Mouse (Mus musculus): ENCODE results near the gene Bcl2a1c. TPM values are rescaled to one million over a fixed set of nuclear protein-coding genes. Genes with fewer than 3 reads are reported as not detected.
"Not testable (repeated sequence)": the region's sequence is repeated elsewhere in the genome, so short reads cannot be mapped to it uniquely, and the experiment has no call there.

The Bcl2a1c gene
- total and polyA plus RNA-seq, 2 experiments from 2014 or later, result not detected

- under 1% methylated on average over 48 of the region's 48 CpGs for WGBS
- TF ChIP-seq CTCF (IDR thresholded peaks at IDR 0.05), result no peak
- ATAC-seq (ENCODE audit: low FRiP score), result peak; percentile 78
Observed at GRCm38 (mm10) chr9:114367783-114368470, 38.0 kb downstream of the Bcl2a1c start.

DNA sequence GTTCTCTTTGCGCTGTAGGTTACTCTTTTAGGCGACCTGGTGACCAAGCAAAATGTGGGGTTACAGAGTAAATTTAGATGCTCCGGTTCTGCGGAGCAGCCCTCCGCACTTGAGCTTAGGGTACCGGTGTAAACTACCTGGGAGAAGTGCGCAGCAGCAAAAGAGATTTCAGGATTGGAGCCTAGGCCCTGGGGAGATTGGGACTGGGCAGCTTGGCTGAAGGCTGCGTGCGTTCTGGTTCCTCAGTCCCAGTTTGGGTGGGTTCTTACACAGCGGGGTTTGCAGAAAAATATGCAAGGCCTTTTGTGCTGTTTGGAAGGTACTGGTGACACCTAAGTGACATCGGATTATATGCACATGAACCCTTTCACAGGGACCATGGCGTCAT, 38.5 kb downstream of the Bcl2a1c start:
- 0 out of 2 replicates have a peak overlapping the region, but pooled peaks have one; percentile 32 for H3K27ac ChIP-seq (ENCODE audit: low read depth, low read length)
- H3K4me3 ChIP-seq (ENCODE audit: low read depth, low read length), result peak overlapping the region; percentile 51
- H3K4me1 ChIP-seq (ENCODE audit: insufficient read depth, low read length), result no peaks in the 10 kb centered on the region; the same call in 1 of the 2 replicates
- no peak for TF ChIP-seq CTCF (IDR thresholded peaks at IDR 0.05)
- peak overlapping the region; percentile 82 for H3K4me2 ChIP-seq (ENCODE audit: low read depth, low read length, poor library complexity, severe bottlenecking)
- ATAC-seq (ENCODE audit: low FRiP score), result peak; percentile 21
- no peaks in the 10 kb centered on the region for H3K36me3 ChIP-seq (ENCODE audit: insufficient read depth, low read length)
- no peaks in the 10 kb centered on the region for H3K9me3 ChIP-seq (ENCODE audit: low read length)
- H3K27me3 ChIP-seq (ENCODE audit: insufficient read depth, low read length), result no peaks in the 10 kb centered on the region
- DNase-seq (ENCODE audit: low spot score), result no peak
- peak overlapping the region; percentile 60 for H3K9ac ChIP-seq (replicated peaks; ENCODE audit: low read length, poor library complexity, severe bottlenecking)
- WGBS, result 9% methylated on average over 12 of the region's 12 CpGs

More at GRCm38 (mm10) chr9:114367783-114368470, 38.0 kb downstream of the Bcl2a1c start:
- H3K4me1 ChIP-seq (ENCODE audit: insufficient read depth, low read length), result no peaks in the 10 kb centered on the region; the same call in 1 of the 2 replicates
- H3K9me3 ChIP-seq (ENCODE audit: low read length), result no peaks in the 10 kb centered on the region
- peak overlapping the region; percentile 51 for H3K4me3 ChIP-seq (ENCODE audit: low read depth, low read length)
- H3K36me3 ChIP-seq (ENCODE audit: insufficient read depth, low read length), result no peaks in the 10 kb centered on the region
- H3K9ac ChIP-seq (replicated peaks; ENCODE audit: low read length, poor library complexity, severe bottlenecking), result peak overlapping the region; percentile 60
- peak overlapping the region; percentile 82 for H3K4me2 ChIP-seq (ENCODE audit: low read depth, low read length, poor library complexity, severe bottlenecking)
- H3K27me3 ChIP-seq (ENCODE audit: insufficient read depth, low read length), result no peaks in the 10 kb centered on the region
- DNase-seq (ENCODE audit: low spot score), result peak; percentile 77
- peak overlapping the region; percentile 32; the same call in 1 of the 2 replicates for H3K27ac ChIP-seq (ENCODE audit: low read depth, low read length)

DNA sequence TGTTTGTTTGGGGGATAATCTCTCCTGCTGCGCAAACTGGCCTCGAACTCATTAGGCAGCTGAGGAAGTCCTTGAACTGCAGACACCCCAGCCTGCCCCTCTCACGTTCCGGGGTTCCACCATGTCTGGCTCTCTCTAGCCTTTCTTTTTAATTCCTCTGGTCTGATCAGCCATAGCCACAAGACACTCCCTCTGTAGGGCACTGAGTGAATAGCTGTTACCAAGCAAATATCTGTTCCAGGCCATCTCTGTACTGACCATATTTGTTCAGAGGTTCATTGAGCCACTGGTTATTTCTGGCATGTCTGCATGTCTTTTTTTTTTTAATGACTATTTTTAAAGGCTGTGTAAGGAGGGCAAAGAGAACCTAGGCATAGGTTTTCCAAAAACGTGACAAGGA, 39.5 kb downstream of the Bcl2a1c start:
- not testable (repeated sequence) for ATAC-seq (ENCODE audit: low FRiP score)
- DNase-seq (ENCODE audit: low spot score), result peak; percentile 40

GRCm38 (mm10) chr9:114371717-114372116, 41.8 kb downstream of the Bcl2a1c start:
- ATAC-seq (ENCODE audit: low FRiP score); H3K4me3 ChIP-seq (ENCODE audit: low read depth, low read length); H3K36me3 ChIP-seq (ENCODE audit: insufficient read depth, low read length); H3K9ac ChIP-seq (replicated peaks; ENCODE audit: low read length, poor library complexity, severe bottlenecking); H3K27me3 ChIP-seq (ENCODE audit: insufficient read depth, low read length); H3K4me2 ChIP-seq (ENCODE audit: low read depth, low read length, poor library complexity, severe bottlenecking); H3K9me3 ChIP-seq (ENCODE audit: low read length); H3K4me1 ChIP-seq (ENCODE audit: insufficient read depth, low read length); H3K27ac ChIP-seq (ENCODE audit: low read depth, low read length): not testable (repeated sequence)
- peak; percentile 52 for DNase-seq (ENCODE audit: low spot score)
- WGBS, result 32% methylated on average over 5 of the region's 5 CpGs
- peak; percentile 44 for TF ChIP-seq CTCF (IDR thresholded peaks at IDR 0.05)

More for the DNA sequence above, 39.5 kb downstream of the Bcl2a1c start:
- 51% methylated on average over 5 of the region's 5 CpGs for WGBS
- not testable (repeated sequence) for H3K4me2 ChIP-seq (ENCODE audit: low read depth, low read length, poor library complexity, severe bottlenecking); H3K27me3 ChIP-seq (ENCODE audit: insufficient read depth, low read length); H3K36me3 ChIP-seq (ENCODE audit: insufficient read depth, low read length); H3K4me3 ChIP-seq (ENCODE audit: low read depth, low read length); H3K9ac ChIP-seq (replicated peaks; ENCODE audit: low read length, poor library complexity, severe bottlenecking); H3K9me3 ChIP-seq (ENCODE audit: low read length); H3K4me1 ChIP-seq (ENCODE audit: insufficient read depth, low read length); H3K27ac ChIP-seq (ENCODE audit: low read depth, low read length)
- peak; percentile 57 for TF ChIP-seq CTCF (IDR thresholded peaks at IDR 0.05)

- H3K27ac ChIP-seq (ENCODE audit: low read depth, low read length), result no peak overlapping the region
- WGBS, result 90% methylated on average over 10 of the region's 10 CpGs
- H3K9me3 ChIP-seq (ENCODE audit: low read length), result no peaks in the 10 kb centered on the region
- ATAC-seq (ENCODE audit: low FRiP score) (no peak), DNase-seq (ENCODE audit: low spot score) (no peak)
- no peaks in the 10 kb centered on the region for H3K4me1 ChIP-seq (ENCODE audit: insufficient read depth, low read length)
- no peak for TF ChIP-seq CTCF (IDR thresholded peaks at IDR 0.05)
- H3K4me3 ChIP-seq (ENCODE audit: low read depth, low read length), result no peak overlapping the region
- H3K9ac ChIP-seq (replicated peaks; ENCODE audit: low read length, poor library complexity, severe bottlenecking), result no peak overlapping the region
- H3K27me3 ChIP-seq (ENCODE audit: insufficient read depth, low read length), result no peaks in the 10 kb centered on the region
- peaks cover 4% of the 10 kb centered on the region; the same call in 1 of the 2 replicates for H3K36me3 ChIP-seq (ENCODE audit: insufficient read depth, low read length)
- H3K4me2 ChIP-seq (ENCODE audit: low read depth, low read length, poor library complexity, severe bottlenecking), result no peak overlapping the region
Observed at GRCm38 (mm10) chr9:114375276-114375962, 45.5 kb downstream of the Bcl2a1c start.

GRCm38 (mm10) chr9:114377168-114377567, 47.2 kb downstream of the Bcl2a1c start:
- Histone ChIP-seq H3K4me3 (ENCODE audit: low read depth, low read length) (no peak overlapping the region), H3K27ac (ENCODE audit: low read depth, low read length) (no peak overlapping the region), H3K27me3 (ENCODE audit: insufficient read depth, low read length) (no peaks in the 10 kb centered on the region), H3K36me3 (ENCODE audit: insufficient read depth, low read length) (peaks cover 4% of the 10 kb centered on the region; the same call in 1 of the 2 replicates), H3K4me1 (ENCODE audit: insufficient read depth, low read length) (no peaks in the 10 kb centered on the region), H3K9ac (replicated peaks; ENCODE audit: low read length, poor library complexity, severe bottlenecking) (no peak overlapping the region), H3K9me3 (ENCODE audit: low read length) (no peaks in the 10 kb centered on the region), H3K4me2 (ENCODE audit: low read depth, low read length, poor library complexity, severe bottlenecking) (no peak overlapping the region)
- ATAC-seq (ENCODE audit: low FRiP score) (no peak), DNase-seq (ENCODE audit: low spot score) (no peak)
- no peak for TF ChIP-seq CTCF (IDR thresholded peaks at IDR 0.05)
- 94% methylated on average over 10 of the region's 10 CpGs for WGBS

Measured in midbrain, postnatal 0 days (tissue).